ENCODE assay signal across 24 mouse cellular contexts in the genomic region with DNA sequence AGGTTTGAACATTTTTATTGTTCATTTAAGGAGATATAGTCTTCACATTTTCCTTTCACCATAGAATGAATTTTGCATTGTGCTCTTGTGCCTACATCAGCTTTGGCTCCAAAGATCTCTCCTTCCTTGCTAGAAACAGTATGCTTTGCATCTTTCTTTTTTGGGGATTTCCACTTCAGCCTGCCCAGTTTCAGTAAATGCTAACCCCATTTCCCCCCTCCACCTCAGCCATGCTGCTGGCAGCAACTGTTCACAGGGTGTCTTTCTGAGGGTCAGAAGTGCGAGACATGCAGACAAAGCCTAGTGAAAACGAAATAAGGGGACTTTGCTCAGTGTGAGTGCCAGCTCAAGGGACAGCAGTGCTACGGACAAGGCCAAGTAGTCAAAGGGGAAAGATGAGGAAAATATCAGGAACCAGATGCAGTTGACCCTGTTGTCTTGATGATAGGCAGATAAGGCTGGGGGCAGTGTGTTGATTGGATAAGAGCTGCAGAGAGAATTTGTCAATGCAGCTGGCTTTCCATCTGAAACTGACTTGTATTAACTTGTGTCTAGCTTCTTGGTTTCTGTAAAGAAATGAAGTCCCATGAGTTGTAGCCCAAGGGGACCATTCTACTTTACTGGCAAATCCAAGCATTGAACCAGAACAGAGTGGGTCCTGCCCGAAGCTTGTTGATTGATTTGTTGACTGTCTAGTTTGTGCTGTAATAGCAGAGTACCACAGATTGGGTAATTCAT.
DNase-seq lines count a peak whose midpoint lies in the region; ATAC-seq and TF ChIP-seq lines count a peak whose summit lies in the region.
"Had no signal": no experiment of that assay in that cellular context is flagged by ENCODE, and none has a peak within 500 bp of the region (broad histone marks: within the 10 kb centered on the region; RNA-seq: fewer than 3 reads in every experiment).

No protein-coding gene starts in this region.

- WGBS in midbrain, embryonic 11.5 days, result 77% methylated on average over 4 of the region's 4 CpGs
- WGBS in midbrain, postnatal 0 days, result 84% methylated on average over 4 of the region's 4 CpGs

- dilution Hi-C loops in CH12.LX (cut with MboI; ENCODE audit: extremely low pct_ligation_motif_present, extremely low pct_unique_long_range_greater_than_20kb, low sequenced_read_pairs), result no loop called here

- DNase-seq in midbrain, embryonic 11.5 days (ENCODE audit: low spot score, missing footprints), result peak; percentile 44
- DNase-seq in midbrain, postnatal 0 days (ENCODE audit: low spot score), result no peak
- peak; percentile 87 for DNase-seq in CH12.LX (ENCODE audit: extremely low read depth)
- DNase-seq in splenic B cell, adult 2 months (ENCODE audit: low read depth, low spot score), result peak; percentile 16
- no peak for DNase-seq in lung, postnatal 36 days
- no peak for DNase-seq in left cerebral cortex, adult 18-20 months (ENCODE audit: low spot score in 2 of 2)
- DNase-seq: adrenal gland, adult 2 months; adrenal gland, postnatal 10 days; adrenal gland, postnatal 25 days; B cell, adult 2 months; cerebellum, adult 11 months; cerebellum, adult 18-20 months; cerebellum, adult 8-10 months; cerebellum, adult 9-11 months; cerebellum, postnatal 14 days; cerebellum, postnatal 36 days; embryo, embryonic 11 days; forebrain, postnatal 0 days had no signal

- H3K27me3 ChIP-seq in midbrain, embryonic 11.5 days (ENCODE audit: control insufficient read depth, insufficient read depth, low read length), result no peaks in the 10 kb centered on the region
- no peaks in the 10 kb centered on the region for H3K27me3 ChIP-seq in midbrain, postnatal 0 days (ENCODE audit: insufficient read depth, low read length)
- no peaks in the 10 kb centered on the region for H3K27me3 ChIP-seq in CH12.LX (replicated peaks)
- no peaks in the 10 kb centered on the region for H3K27me3 ChIP-seq in splenic B cell, adult 2 months (ENCODE audit: control insufficient read depth, insufficient read depth, low read length, poor library complexity, severe bottlenecking)
- H3K27me3 ChIP-seq: embryonic facial prominence, embryonic 13.5 days; embryonic facial prominence, embryonic 15.5 days; forebrain, embryonic 13.5 days; forebrain, embryonic 15.5 days had no signal

- no peaks in the 10 kb centered on the region for H3K36me3 ChIP-seq in midbrain, embryonic 11.5 days (ENCODE audit: control insufficient read depth, insufficient read depth, low read length)
- H3K36me3 ChIP-seq in midbrain, postnatal 0 days (ENCODE audit: insufficient read depth, low read length), result no peaks in the 10 kb centered on the region
- H3K36me3 ChIP-seq in CH12.LX (replicated peaks in 1 of 2; ENCODE audit: control insufficient read depth in 1 of 2, insufficient read depth in 1 of 2, low read length in 1 of 2), result no peaks in the 10 kb centered on the region
- no peaks in the 10 kb centered on the region for H3K36me3 ChIP-seq in splenic B cell, adult 2 months (ENCODE audit: control insufficient read depth, insufficient read depth, low read length, poor library complexity, severe bottlenecking)
- H3K36me3 ChIP-seq: embryonic facial prominence, embryonic 13.5 days; embryonic facial prominence, embryonic 15.5 days; forebrain, embryonic 15.5 days had no signal

- TF ChIP-seq POLR2A in CH12.LX (IDR thresholded peaks at IDR 0.05; ENCODE audit: low read depth, low read length), result peak; percentile 58

- TF ChIP-seq CTCF in midbrain, postnatal 0 days (IDR thresholded peaks at IDR 0.05), result no peak
- no peak for TF ChIP-seq CTCF in CH12.LX (conservative IDR thresholded peaks at IDR 0.05 in 1 of 2, IDR thresholded peaks at IDR 0.05 in 1 of 2; ENCODE audit: low read depth in 2 of 2, low read length in 2 of 2)

- no peak overlapping the region for H3K9ac ChIP-seq in midbrain, embryonic 11.5 days (ENCODE audit: low read length)
- no peak overlapping the region for H3K9ac ChIP-seq in midbrain, postnatal 0 days (replicated peaks; ENCODE audit: low read length, poor library complexity, severe bottlenecking)
- peak overlapping the region; percentile 67 for H3K9ac ChIP-seq in CH12.LX (ENCODE audit: insufficient read depth, low read depth)
- H3K9ac ChIP-seq: embryonic facial prominence, embryonic 13.5 days; embryonic facial prominence, embryonic 15.5 days; forebrain, embryonic 13.5 days; forebrain, embryonic 15.5 days; forebrain, postnatal 0 days had no signal

- H3K79me2 ChIP-seq in CH12.LX (replicated peaks; ENCODE audit: control insufficient read depth, extremely low read depth, insufficient read depth, poor library complexity, severe bottlenecking), result no peaks in the 10 kb centered on the region

- H3K9me3 ChIP-seq in midbrain, embryonic 11.5 days (ENCODE audit: control insufficient read depth, low read length), result no peaks in the 10 kb centered on the region; the same call in 1 of the 2 replicates
- no peaks in the 10 kb centered on the region for H3K9me3 ChIP-seq in midbrain, postnatal 0 days (ENCODE audit: low read length)
- H3K9me3 ChIP-seq in CH12.LX (replicated peaks; ENCODE audit: low read length), result peaks cover 4% of the 10 kb centered on the region
- H3K9me3 ChIP-seq: embryonic facial prominence, embryonic 13.5 days; embryonic facial prominence, embryonic 15.5 days; forebrain, embryonic 13.5 days; forebrain, embryonic 15.5 days had no signal

- no peak overlapping the region for H3K4me3 ChIP-seq in midbrain, embryonic 11.5 days (ENCODE audit: low read depth, low read length)
- H3K4me3 ChIP-seq in midbrain, postnatal 0 days (ENCODE audit: low read depth, low read length), result no peak overlapping the region
- peak overlapping the region in 1 of 3 experiments; percentile 44 for H3K4me3 ChIP-seq in CH12.LX (replicated peaks in 1 of 3; ENCODE audit: low read depth in 2 of 3, low read length in 2 of 3, poor library complexity in 1 of 3)
- H3K4me3 ChIP-seq: embryonic facial prominence, embryonic 13.5 days; embryonic facial prominence, embryonic 15.5 days; erythroblast, embryonic 14.5 days; forebrain, embryonic 13.5 days; forebrain, embryonic 15.5 days had no signal

- peak; percentile 5; the same call in 1 of the 2 replicates for TF ChIP-seq RAD21 in CH12.LX (IDR thresholded peaks at IDR 0.05; ENCODE audit: low read depth, low read length)

- ATAC-seq in midbrain, embryonic 11.5 days (ENCODE audit: low FRiP score), result no peak
- ATAC-seq in midbrain, postnatal 0 days (ENCODE audit: low FRiP score), result no peak
- ATAC-seq: CD4-positive, CD25-positive, alpha-beta regulatory T cell, adult 4 months; forebrain, embryonic 13.5 days; forebrain, embryonic 15.5 days; forebrain, postnatal 0 days had no signal

- no peak overlapping the region for H3K27ac ChIP-seq in midbrain, embryonic 11.5 days (ENCODE audit: low read depth, low read length)
- H3K27ac ChIP-seq in midbrain, postnatal 0 days (ENCODE audit: low read depth, low read length), result no peak overlapping the region
- peak overlapping the region; percentile 100 for H3K27ac ChIP-seq in CH12.LX (ENCODE audit: insufficient read depth, low read depth)
- H3K27ac ChIP-seq: embryonic facial prominence, embryonic 13.5 days; embryonic facial prominence, embryonic 15.5 days; forebrain, embryonic 13.5 days; forebrain, embryonic 15.5 days had no signal

- in situ Hi-C loops in CH12.LX (cut with MboI; ENCODE audit: low pct_ligation_motif_present, low pct_unique_long_range_greater_than_20kb, low sequenced_read_pairs), result loop anchor here (10.0 kb wide), 1 partner anchor 55 kb away; no protein-coding TSS in a partner anchor

- no peak overlapping the region for H3K4me2 ChIP-seq in midbrain, embryonic 11.5 days
- no peak overlapping the region for H3K4me2 ChIP-seq in midbrain, postnatal 0 days (ENCODE audit: low read depth, low read length, poor library complexity, severe bottlenecking)
- H3K4me2 ChIP-seq in CH12.LX (ENCODE audit: insufficient read depth, low read depth, poor library complexity, severe bottlenecking), result peak overlapping the region; percentile 58
- H3K4me2 ChIP-seq: embryonic facial prominence, embryonic 13.5 days; embryonic facial prominence, embryonic 15.5 days; forebrain, embryonic 13.5 days; forebrain, embryonic 15.5 days had no signal

- TF ChIP-seq EP300 in CH12.LX (IDR thresholded peaks at IDR 0.05; ENCODE audit: low read length), result peak; percentile 71; the same call in 1 of the 2 replicates

- peaks cover 4% of the 10 kb centered on the region for H3K4me1 ChIP-seq in midbrain, embryonic 11.5 days (ENCODE audit: control insufficient read depth, insufficient read depth, low read length)
- no peaks in the 10 kb centered on the region for H3K4me1 ChIP-seq in midbrain, postnatal 0 days (ENCODE audit: insufficient read depth, low read length)
- peaks cover 26 to 67% of the 10 kb centered on the region in 2 experiments for H3K4me1 ChIP-seq in CH12.LX (ENCODE audit: control insufficient read depth in 1 of 2, insufficient read depth in 2 of 2)
- H3K4me1 ChIP-seq: embryonic facial prominence, embryonic 15.5 days had no signal

TF ChIP-seq in CH12.LX, 34 proteins besides CTCF, POLR2A, EP300 and RAD21 (continues in another document):
- TF ChIP-seq TCF12 (IDR thresholded peaks at IDR 0.05; ENCODE audit: low read depth, low read length) (no peak; the same call in none of the 2 replicates), MAFK (IDR thresholded peaks at IDR 0.05; ENCODE audit: insufficient replicate concordance, low read length) (no peak), JUN (IDR thresholded peaks at IDR 0.05; ENCODE audit: insufficient read depth, low read depth, low read length) (0 out of 2 replicates have a peak, but pooled peaks have one; percentile 5), NELFE (IDR thresholded peaks at IDR 0.05; ENCODE audit: low read depth, low read length) (no peak), MEF2A (IDR thresholded peaks at IDR 0.05; ENCODE audit: borderline replicate concordance, low read depth, low read length) (peak; percentile 45), E2F4 (IDR thresholded peaks at IDR 0.05; ENCODE audit: insufficient replicate concordance, low read depth, low read length) (no peak), POLR2AphosphoS2 (IDR thresholded peaks at IDR 0.05; ENCODE audit: low read depth, low read length) (no peak), MXI1 (IDR thresholded peaks at IDR 0.05; ENCODE audit: low read depth, low read length) (peak; percentile 36; the same call in 1 of the 2 replicates), HCFC1 (IDR thresholded peaks at IDR 0.05; ENCODE audit: low read depth, low read length) (no peak), TBP (conservative IDR thresholded peaks at IDR 0.05; ENCODE audit: low read depth, low read length) (peak; percentile 59), USF1 (IDR thresholded peaks at IDR 0.05; ENCODE audit: low read depth, low read length) (no peak), NRF1 (IDR thresholded peaks at IDR 0.05; ENCODE audit: low read depth, low read length) (no peak), ELF1 (IDR thresholded peaks at IDR 0.05; ENCODE audit: low read depth, low read length) (no peak), SMC3 (IDR thresholded peaks at IDR 0.05; ENCODE audit: low read depth, low read length) (no peak; the same call in 1 of the 2 replicates), MYC (IDR thresholded peaks at IDR 0.05; ENCODE audit: low read depth, low read length) (peak; percentile 64; the same call in 1 of the 2 replicates), MAX (IDR thresholded peaks at IDR 0.05; ENCODE audit: low read length) (no peak; the same call in 1 of the 2 replicates), PAX5 (IDR thresholded peaks at IDR 0.05; ENCODE audit: low read length) (no peak)

Comparison
In these comparisons a context has a peak if more than half of its experiments do, and no peak if none do; other contexts are left out.
1. DNase-seq: peak in midbrain, embryonic 11.5 days (single experiment), CH12.LX (single experiment) and splenic B cell, adult 2 months (single experiment); none in midbrain, postnatal 0 days (single experiment), lung, postnatal 36 days (single experiment) and left cerebral cortex, adult 18-20 months (0 of 2).